Mouse (Mus musculus): ENCODE measurements around the gene Synrg.

Gene Synrg

DNA sequence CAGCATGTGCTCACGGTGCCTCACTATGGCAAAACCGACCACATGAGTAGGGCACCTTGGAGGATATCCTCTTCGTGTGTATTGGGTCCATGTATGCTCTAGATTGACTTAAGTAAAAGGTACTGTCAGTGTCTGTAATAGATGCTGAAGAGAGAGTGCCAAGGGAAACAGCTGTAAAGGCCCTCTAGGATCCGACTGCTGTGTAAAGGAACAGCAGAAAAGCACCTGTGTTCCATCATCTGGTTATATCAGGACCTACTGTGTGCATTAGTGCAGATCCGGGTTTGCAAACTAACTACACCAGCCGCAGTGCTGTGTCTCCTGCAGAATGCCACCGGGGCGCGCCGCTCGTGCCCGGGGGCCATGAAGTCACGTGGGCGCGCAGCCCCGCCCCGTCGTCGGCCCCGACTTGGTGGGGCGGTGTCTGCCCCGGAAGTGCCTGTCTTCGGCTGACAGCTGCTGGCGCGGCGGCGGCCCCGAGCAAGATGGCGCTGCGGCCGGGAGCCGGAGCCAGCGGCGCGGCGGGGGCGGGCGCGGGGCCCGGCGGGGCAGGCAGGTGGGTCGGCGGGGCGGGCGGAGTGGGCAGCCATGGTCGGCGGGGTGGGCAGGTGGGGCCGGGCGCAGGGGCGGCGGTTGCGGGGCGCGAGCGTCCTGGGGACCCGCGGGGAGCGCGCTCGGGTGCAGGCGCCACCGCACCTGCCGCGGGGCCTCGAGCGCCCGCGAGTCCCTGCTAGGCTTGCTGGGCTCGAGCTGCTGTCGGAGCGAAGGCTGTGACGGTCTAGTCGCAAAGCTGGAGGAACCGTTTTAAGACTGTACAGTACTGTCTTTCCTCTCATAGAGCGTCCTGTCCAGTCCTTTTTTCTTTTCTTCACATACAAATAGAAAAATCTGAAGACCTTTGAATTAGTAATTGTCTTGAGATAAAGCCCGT, at the start of gene Synrg:
Gene Synrg, plus strand, starts transcription at position 438 of the 931 bp plus-strand sequence.
- DNase-seq (ENCODE audit: low spot score), result peak; percentile 89

DNA sequence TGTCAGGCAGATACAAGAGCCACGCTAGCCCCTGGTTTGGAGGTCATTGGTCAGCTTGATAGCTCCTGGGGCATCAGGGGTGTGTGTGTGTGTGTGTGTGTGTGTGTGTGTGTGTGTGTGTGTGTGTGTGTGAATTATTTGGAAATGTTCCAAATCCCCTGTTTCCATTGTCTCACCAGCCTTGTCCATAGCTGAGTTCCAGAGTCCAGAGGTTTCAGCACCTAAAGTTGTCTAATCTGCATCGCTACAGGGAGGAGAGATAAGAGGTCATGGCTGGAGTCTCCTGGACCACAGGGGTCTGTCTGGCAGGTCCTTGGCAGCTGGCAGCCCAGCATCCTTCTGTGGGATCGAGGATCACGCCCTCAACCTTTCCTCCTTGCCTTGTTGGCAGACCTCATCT, 49.7 kb upstream of the Synrg start:
- DNase-seq (ENCODE audit: low spot score), result no peak

DNA sequence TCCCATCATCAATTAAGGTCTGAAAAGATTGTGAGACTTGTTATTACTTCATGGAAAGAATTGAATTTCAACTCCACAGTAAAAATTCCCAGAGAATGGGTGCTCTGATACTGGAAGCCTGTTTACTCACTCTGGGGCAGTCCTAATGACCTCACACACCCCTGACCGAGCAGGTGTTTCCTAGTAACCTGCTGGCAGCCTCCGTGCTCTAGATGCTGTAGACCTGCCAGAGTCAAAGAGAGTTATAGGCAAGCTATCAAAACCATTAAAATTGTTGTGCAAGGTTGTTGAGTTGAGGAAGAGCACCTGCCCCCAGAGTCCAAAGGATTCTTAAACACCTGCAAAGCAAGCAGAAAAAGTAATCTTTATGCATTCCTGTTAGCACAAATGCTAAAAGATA, 41.6 kb upstream of the Synrg start:
- DNase-seq (ENCODE audit: low spot score), result no peak

DNA sequence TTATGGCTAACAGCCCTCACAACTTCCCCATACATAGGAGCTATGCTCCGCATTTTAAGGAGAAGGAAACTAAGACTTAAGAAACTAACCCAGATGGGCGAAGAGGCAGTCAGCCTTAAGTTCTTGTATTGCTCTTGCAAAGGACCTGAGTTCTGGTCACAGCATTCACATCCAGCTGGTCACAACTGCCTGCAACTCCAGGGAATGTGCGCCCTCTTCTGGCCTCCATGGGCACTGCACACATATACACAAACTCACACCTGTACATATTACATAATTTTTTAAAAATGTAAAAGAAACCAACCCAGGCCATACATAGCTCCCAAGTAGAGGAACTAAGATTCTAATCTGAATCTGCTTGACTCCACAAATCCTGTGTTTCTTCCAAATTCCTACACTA, 37.1 kb upstream of the Synrg start:
- DNase-seq (ENCODE audit: low spot score), result no peak

DNA sequence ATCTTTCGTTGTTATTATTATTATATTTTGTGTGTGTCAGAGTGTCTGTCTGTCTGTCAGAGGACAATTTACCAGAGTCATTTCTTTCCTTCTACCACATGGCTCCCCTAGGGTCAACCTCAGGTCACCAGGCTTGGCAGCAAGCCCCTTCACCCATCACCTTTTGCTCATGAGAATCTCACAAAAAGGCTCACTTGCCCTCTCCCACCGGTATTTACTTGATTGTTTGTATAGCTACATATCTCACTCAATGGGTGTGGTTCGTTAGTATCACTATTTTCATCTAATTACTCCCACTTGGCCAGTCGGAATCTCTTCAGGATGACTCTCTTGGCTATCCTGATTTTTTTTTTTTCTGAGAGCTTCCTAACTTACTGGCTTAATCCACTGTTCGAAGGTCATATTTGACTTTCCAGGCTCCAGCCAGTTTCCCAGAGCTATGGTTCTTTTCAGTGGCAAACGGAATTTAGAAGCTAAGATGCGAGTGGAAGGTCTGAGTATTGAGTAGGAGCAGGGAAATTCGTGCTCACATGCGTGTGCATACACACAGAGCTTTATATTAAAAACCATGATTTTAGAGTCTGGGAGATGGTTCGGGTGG, 31.6 kb upstream of the Synrg start:
- DNase-seq (ENCODE audit: low spot score), result no peak

DNA sequence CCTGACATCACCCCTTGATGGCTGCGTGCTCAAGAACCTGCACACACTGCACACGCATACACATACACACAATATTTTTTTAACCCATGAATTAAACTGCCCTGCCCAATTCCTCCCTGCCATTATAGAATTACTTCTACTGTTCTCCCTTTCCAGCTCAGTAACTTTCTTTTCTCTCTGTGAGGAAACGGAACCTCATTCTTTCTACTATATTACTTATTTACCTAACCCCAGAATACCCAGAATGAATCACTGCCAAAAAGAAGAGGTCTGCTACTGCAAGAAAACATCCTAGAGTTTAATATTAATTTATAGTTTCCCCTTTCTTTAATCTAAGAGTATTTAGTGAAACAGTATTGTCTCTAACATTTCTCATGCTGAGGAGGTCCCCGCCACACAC, 30.9 kb upstream of the Synrg start:
- DNase-seq (ENCODE audit: low spot score), result no peak

DNA sequence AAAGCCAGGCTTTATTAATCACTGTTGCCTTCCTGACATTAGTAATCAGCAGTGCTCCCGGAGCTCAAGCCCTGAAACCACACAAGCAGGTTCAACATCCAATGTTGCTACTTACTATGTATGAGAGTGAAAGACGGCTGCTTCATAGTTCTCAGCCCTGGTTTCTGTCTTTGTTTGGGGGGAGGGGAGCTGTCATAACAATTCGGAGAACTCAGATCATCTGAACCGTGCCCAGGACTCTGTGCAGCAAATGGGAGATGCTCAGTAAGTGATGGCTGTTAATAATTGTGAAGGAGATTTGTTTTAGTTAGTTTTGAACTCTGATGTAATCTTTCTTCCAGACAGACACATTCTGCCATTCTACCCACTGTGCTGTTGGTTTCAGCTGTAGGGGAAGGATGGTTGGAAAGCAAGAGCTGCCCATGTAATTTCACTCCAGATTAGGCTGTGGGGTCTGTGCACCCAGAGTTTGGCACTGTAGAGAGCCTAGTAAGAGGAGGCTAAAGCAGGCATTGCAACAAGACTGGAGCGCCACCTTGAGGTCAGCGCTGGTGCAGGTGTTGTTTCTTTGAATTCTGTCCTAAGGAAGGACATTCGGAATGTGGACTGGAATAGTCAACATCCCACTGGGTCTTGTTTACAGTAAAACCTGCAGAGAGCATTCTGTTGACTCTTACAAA, 28.1 kb upstream of the Synrg start:
- peak; percentile 72 for DNase-seq (ENCODE audit: low spot score)

DNA sequence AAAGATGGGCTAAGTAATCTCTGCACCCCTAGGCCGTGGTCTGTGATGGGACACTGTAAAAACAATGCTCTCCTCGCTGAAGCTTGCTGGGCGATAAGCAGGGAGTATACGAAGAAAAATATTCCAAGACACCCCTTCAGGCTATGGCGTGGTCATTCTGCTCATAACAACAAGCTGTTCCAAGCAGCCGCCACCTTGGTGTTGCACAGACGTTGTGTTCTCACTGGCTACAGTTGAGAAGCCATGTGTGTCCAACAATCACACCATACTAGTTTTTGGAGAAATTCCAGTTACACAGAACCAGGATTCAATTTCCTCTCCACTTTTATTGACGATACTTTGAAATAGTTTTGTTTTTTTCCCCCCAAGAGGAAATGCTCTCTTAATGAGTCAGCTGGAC, 25.7 kb upstream of the Synrg start:
- DNase-seq (ENCODE audit: low spot score), result no peak

DNA sequence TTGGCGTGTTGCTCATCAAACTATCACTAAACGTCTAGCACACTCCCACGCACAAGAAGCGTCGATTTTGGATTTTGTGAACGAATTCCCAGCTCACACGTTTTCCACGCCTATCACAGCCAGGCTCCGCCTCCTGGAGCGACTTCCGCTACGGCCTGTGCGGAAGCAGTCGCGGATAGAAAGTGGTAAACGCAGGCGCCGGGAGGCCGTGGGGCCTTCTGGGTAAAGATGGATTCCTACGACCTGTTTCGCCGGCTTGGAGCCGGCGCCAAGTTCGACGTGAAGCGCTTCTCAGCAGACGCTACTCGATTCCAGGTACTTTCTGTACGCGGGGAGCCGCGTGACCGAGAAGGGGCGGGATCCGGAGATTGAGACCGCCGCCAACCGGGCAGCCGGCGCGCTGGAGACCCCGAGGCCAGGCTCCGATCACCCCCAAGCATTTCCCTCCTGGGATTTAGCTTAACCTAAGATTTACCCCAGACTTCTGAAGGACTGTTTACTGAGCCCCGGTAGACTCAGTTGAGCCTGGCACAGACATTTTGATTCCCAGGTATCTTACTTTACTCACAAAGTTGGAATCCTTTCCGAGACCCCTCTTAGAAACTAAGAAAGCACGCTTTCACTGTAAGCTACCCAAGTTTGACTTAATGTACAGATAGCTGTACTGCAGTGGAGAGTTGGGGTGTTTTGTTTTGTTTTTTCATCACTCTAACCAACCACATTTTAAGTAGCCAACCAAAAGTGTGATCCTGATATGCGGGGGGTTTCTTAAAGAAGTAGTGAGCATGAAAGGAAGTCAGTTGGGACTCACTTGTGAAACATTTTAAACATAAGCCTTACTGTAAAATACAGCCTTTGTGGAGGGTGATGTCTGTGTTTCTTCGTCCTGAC, 22.0 kb upstream of the Synrg start, which contains the start of gene Ddx52:
Gene Ddx52, plus strand, starts transcription at position 113 of the 891 bp plus-strand sequence.
- DNase-seq (ENCODE audit: low spot score), result peak; percentile 86

DNA sequence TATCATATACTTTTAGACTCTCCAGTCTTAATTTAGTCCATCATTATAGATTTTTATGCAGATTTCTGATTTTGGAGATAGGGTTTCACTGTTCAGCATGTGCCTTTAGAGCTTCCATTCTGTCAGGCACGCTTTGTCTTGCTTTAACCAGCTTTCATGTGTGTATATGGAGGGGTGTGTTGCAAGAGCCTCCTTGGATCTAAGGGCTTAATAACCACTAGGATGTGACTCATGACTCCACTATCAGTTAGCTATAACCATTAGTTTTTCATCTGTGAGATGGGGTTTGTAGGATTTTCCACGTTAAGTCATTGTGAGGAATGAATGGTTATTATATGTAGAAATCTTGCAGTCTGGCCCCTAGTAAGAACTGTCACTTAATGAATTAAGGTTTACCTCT, 7.4 kb upstream of the Synrg start:
- DNase-seq (ENCODE audit: low spot score), result no peak

DNA sequence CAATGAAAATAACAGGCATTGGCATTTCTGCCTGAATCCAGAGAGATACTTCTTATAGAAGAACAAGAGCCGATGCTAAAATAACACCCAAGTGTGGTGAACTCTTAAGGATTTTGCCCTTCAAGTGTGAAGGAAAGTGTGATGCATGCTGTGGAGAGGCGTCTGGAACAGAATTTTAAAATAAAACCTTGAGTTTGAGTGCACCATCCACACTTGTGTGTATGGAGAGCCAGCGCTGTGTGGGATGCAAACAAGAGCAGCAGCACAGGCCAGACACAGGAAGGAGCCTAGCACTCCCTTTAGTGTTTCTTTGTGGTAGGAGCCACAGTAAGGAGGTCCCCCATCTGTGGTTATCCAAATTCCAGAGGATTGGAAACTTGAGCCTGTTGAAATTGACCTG, 2.2 kb upstream of the Synrg start:
- no peak for DNase-seq (ENCODE audit: low spot score)

DNA sequence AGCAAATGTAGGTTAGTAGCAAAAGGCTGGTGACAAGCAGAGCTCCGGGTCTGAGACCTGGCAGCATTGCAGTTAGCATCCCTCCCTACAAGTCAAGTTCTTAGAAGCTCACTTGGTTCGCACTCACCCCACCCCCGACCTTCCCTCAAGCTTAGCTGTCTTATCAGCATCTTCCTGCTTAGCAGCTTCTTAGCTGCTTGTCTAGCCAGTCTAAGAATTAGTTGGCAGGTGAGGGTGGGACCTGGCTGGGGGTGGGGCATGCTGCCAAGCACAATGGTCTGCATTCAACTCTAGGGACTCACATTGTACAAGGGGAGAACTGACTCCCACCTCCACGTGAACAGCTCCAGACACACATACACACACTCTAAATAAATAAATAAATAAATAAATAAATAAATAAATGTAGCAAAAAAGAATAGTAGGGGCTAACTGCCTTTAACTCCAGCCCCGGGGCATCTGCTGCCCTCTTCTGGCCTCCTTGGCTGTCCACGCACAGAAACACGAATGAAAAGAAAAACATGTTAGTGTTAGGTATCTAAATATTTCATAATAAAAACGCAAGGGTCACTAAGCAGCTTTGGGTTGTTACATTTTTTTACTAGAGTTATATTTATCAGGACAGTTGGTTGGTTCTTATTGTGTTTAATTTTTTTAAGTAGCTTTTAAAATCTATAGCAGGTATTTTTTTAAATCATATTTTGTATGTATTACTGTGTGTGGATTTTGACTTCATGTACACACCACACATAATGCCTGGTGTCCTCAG, 3.4 kb downstream of the Synrg start:
- peak; percentile 10 for DNase-seq (ENCODE audit: low spot score)

DNA sequence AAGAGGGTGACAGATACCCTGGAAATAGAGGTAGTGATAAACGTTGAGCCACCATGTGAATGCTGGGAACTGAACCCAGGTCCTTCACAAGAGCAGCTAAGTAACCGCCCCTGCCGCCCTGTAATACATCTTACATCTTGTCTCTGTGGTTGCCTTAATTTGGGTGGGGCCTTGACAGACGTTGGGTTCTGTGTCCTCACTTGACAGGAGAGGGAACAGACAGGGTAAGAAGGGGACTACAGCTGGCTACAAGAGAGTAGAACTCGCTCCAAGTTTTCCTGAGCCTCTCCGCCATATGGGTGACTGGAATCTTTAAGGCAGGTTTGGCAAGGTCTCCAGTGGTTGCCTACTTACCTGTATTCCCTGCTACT, 4.0 kb downstream of the Synrg start:
- DNase-seq (ENCODE audit: low spot score), result no peak

DNA sequence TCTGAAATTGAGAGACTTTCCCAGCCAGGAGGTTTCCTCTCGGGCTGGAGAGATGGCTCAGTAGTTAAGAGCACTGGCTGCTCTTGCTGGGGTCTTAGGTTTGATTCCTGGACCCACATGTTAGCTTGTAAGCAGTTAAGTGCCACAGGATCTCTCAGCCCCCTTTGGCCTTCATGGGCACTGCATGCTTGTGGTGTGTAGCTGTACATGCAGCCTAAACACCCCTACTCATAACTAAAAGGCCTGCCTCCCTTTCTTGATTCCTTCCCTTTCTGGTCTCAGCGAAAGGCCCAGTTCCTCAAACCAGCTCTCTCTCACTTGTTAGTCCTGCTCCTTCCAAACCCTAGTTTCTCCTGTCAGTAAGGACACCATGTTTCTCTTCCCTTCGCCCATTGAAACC, 4.8 kb downstream of the Synrg start:
- DNase-seq (ENCODE audit: low spot score), result no peak

DNA sequence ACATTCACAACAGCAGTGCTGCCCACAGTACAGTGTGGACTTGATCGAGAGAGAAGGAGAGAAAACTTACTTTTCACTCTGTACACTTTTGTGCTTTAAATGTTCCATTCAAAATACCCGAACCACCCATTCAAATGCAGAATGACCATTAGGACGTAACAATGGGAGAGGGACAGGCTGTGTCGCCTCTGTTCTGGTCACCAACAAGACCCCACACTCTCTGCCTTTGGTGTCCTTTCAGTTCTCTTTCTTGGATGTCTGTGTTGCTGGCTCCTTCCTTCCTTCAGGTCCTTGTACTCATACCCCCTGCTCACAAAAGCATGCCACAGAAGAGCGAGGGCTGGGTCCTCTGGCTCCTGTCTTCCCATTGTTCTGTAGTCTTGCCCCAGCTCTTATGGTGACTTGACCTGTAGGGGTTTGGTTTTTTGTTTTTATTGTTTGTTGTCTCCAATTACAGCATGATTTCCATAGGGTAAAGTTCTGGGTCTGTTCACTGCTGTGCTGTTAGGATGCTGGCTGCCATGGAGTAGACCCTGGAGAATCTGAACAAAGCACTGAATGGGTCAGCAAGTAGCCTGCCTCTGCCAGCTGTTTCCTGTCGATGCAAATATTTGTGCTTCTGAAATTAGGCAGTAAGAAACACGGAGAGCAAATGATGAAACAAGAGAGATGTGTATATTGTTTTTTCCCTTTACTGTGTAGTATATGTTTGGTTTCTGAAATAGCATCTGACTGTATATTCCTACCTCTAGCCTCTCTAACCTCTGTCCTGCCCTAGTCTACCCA, 10.5 kb downstream of the Synrg start:
- DNase-seq (ENCODE audit: low spot score), result no peak

DNA sequence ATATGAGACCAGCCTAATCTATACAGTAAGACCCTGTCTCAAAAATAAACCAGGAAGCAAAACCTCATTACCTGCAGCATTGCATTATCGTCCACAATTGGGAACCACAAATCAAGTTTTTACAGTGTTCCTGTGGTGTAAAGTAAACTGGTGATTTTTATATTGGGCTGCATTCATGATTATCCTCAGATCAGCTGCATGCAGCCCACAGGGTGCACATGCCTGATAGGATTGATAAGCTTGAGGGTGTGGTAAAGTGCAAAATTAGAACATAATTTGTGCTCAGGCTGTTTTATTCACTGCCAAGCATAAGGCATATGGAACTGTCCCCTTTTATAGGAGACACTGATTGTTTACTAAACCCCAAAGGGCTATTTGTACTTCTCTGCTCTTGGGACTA, 11.3 kb downstream of the Synrg start:
- DNase-seq (ENCODE audit: low spot score), result no peak

DNA sequence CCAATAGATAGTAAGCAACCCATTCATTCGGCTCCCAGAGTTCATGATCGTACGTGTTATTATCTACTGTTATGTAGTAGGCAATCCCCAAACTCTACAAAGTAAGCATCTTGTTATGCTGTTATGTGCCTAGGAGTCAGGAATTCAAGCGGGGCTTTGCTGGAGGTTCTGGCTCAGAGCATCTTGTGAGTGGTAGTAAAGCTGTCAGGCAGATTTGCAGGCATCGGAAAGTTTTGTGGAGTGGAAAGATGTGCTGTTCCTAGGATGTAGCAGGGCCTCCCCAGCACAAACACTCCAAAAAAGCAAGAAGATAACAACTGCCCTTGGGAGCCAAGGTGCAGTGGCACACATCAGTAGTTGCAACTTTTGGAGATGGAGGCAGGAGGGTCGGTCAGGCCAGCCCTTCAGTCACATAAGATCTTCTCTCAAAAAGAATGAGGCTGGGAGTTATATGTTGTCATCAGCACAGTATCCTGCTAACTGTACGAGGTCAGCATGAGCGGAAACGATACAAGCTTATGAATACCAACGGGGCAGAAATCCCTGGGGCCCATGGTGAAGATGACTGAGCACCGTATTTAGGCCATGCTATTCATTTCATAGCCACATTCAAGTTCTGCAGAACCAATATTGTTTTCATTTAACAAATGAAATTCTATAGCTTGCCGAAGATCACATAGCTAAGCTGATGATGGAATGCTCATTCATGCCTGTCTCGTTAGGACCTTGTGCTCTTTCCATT, 12.2 kb downstream of the Synrg start:
- no peak for DNase-seq (ENCODE audit: low spot score)

DNA sequence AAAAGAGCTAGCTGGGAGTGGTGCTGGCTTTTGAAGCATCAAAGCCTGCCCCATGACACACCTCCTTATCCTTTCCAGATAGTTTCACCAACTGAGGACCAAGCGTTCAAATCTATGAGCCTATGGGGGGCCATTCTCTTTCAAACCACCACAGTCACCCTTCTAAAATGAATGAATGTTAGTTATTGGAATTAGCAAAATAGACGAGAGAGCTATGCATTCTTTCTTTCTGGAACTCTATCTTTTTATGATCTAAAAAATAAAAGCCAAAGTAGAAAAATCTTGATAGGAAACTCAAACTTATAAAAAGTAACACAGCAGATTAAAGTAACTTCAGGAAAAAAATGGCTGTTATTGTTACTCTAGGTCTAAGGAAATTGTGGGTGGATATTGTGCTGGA, 13.6 kb downstream of the Synrg start:
- DNase-seq (ENCODE audit: low spot score), result no peak

DNA sequence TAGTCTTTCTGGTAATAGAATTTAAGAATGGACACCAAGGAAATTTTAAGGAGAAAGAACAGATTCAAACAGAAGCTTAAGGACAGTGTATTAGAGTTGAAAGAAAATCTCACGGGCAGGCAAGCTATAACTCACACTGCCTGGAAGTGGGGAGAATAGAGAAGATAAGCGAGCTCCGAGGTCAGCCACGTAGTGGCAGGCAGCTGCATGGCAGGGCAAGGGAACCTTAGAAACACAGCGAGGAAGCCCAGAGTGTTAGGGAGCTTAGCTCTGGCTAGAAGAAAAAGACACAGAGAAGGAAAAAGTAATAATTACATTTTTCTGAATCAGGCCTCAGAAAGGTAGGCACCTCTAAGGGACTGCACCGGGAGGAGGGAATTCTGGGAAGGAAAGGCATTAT, 15.8 kb downstream of the Synrg start:
- DNase-seq (ENCODE audit: low spot score), result peak; percentile 16

DNA sequence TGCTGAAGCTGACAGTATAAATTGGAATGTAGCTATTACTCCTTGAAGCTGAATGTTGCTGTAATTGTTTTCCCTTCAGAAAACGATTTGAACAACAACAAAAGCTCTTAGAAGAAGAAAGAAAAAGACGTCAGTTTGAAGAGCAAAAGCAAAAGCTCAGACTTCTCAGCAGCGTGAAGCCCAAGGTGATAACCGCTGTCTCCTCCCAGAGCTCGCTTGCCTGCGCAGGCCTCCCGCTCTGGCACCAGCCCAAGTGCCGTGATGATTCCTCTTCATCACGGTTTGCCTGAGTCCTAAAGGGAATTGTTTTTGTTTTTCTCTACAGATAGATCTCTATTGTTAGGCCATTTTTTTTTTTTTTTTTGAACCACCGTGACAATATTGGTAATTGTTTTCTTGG, 17.1 kb downstream of the Synrg start:
- peak; percentile 12 for DNase-seq (ENCODE audit: low spot score)
